Mouse (Mus musculus): ENCODE results near the gene Pcna. TPM values are rescaled to one million over a fixed set of nuclear protein-coding genes. Genes with fewer than 3 reads are reported as not detected.
A peak's percentile ranks its signal among the peaks of the same experiment; 100 is the strongest.
"Not testable (repeated sequence)": the region's sequence is repeated elsewhere in the genome, so short reads cannot be mapped to it uniquely, and the experiment has no call there.

Gene Pcna
- polyA plus RNA-seq, 1 experiment from 2014 or later: 284 TPM

DNA sequence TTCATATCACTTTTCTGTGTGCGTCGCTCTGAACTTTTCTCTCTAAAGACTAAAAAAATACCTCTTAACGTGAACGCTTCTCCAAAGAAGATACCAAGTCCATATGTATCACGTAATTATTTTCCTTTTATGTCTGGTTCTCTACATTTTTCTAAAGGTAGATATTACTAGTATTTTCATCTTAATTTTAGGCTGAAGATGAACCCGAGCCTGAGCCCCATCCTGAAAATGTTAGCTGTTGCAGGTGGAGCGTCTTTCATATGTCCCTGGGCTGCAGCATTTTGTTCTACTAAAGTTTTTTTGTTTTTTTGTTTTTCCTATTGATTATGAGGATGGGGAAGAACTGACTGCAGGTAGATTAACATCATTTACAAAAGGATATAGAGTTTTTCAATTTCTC is 489 bp upstream of the Pcna start:
- Histone ChIP-seq H3K4me1 (peaks cover 26% of the 10 kb centered on the region), H3K4me3 (peak overlapping the region; percentile 58), H3K36me3 (peaks cover 23% of the 10 kb centered on the region), H3K27me3 (no peaks in the 10 kb centered on the region), H3K4me2 (peak overlapping the region; percentile 56), H3K9me3 (no peaks in the 10 kb centered on the region), H3K27ac (peak overlapping the region; percentile 76), H3K9ac (peak overlapping the region; percentile 21)
- no peak for ATAC-seq (ENCODE audit: borderline replicate concordance, extremely low read depth, low FRiP score, low TSS enrichment)
- WGBS: 0% methylated on average over 7 of the region's 7 CpGs

DNA sequence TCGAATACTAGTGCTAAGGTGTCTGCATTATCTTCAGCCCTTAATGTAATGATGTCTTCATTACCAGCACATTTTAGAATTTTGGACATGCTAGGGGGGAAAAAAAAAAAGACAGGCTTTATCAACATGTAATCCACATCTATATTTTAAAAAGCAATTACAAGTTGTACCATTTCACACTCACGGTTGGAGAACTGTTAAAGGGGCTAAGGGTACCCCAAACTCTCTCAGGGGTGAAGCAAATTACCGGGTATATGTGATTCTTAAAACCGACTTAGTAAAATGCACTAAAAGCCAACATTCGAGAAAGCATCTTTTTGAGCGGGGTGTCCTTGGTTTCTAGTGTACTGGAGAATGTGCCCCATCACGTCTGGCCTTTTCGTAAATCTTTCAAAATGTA is 1.2 kb downstream of the Pcna start:
- 5% methylated on average over 8 of the region's 8 CpGs for WGBS
- peak overlapping the region; percentile 76; the same call in 1 of the 2 replicates for H3K27ac ChIP-seq

DNA sequence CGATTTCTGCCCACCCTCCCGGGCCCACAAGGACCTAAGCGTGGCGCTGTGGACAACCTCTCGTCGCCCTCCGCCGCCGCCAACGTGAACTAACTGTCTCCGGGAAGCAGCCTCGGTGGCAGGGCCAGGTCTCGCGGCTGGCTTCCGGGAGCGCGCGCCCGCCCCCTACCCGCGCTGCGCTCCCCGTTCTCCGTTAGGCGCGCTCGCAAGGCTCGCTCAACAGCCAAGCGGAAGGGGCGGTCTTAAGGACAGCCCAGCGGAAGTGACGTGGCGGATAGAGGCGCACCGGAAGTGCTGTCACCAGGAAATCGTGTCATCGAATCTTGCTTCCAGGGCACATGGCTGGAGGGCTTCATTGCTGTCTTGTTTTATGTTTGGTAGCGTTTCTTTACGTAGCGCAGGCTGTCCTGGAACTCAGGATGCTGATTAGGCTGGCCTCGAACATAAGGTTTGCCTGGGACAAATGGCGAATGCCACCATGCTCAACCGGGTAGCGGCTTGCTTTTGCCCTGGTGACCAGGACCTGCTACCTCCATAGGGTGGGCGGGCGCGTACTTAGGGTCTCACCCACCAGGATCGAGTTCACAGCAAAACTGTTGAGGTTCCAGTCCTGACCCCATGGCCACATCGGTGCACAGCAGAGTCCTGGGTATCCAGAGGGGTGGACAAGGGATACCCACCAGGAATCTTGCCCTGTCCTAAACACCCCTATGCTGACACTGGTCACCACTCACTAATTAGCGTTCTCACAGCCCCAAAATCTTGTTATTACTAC is 5.4 kb downstream of the Pcna start, which contains the start of gene Tmem230:
Gene Tmem230, minus strand, starts transcription at position 269 of the 775 bp plus-strand sequence.
- Histone ChIP-seq H3K27ac (peak within 1 kb of the TSS; percentile 86), H3K9ac (peak within 1 kb of the TSS; percentile 73), H3K36me3 (peaks cover 32% of the 10 kb centered on the region), H3K4me1 (peaks cover 41% of the 10 kb centered on the region), H3K4me2 (peak within 1 kb of the TSS; percentile 84), H3K27me3 (no peaks in the 10 kb centered on the region), H3K4me3 (peak within 1 kb of the TSS; percentile 67), H3K9me3 (no peaks in the 10 kb centered on the region)
- WGBS: 4% methylated on average over 49 of the region's 50 CpGs
- peak; percentile 95 for ATAC-seq (ENCODE audit: borderline replicate concordance, extremely low read depth, low FRiP score, low TSS enrichment)

More for the DNA sequence above, 1.2 kb downstream of the Pcna start:
- Histone ChIP-seq H3K4me2 (peak overlapping the region; percentile 54), H3K36me3 (peaks cover 27% of the 10 kb centered on the region), H3K4me1 (peaks cover 36% of the 10 kb centered on the region), H3K9ac (peak overlapping the region; percentile 54), H3K4me3 (peak overlapping the region; percentile 58), H3K9me3 (no peaks in the 10 kb centered on the region), H3K27me3 (no peaks in the 10 kb centered on the region)
- ATAC-seq (ENCODE audit: borderline replicate concordance, extremely low read depth, low FRiP score, low TSS enrichment): no peak

DNA sequence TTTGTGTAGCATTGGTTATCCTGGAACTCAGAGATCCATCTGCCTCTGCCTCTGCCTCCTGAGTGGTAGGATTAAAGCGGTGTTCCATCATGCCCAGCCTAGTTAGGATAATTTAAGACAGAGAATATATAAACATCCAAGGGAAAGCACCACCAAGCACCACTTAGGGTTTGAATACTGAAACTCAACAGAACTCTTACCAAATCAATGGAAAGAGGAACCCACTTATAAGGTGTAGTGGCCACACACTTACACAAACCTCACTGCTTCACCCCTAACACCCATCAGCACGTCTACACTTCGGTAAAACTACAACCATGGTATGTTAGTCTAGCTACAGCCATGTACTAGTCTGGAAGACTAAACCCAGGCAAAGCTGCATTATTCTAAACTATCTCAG is 9.7 kb downstream of the Pcna start:
- peaks cover 13% of the 10 kb centered on the region for H3K36me3 ChIP-seq
- H3K4me1 ChIP-seq: peaks cover 17% of the 10 kb centered on the region
- H3K9me3 ChIP-seq: no peaks in the 10 kb centered on the region
- H3K4me3 ChIP-seq: no peak overlapping the region
- H3K4me2 ChIP-seq: no peak overlapping the region
- no peak overlapping the region for H3K9ac ChIP-seq
- no peak overlapping the region for H3K27ac ChIP-seq
- no peak for ATAC-seq (ENCODE audit: borderline replicate concordance, extremely low read depth, low FRiP score, low TSS enrichment)
- WGBS: 94% methylated on average over 3 of the region's 3 CpGs
- H3K27me3 ChIP-seq: no peaks in the 10 kb centered on the region

DNA sequence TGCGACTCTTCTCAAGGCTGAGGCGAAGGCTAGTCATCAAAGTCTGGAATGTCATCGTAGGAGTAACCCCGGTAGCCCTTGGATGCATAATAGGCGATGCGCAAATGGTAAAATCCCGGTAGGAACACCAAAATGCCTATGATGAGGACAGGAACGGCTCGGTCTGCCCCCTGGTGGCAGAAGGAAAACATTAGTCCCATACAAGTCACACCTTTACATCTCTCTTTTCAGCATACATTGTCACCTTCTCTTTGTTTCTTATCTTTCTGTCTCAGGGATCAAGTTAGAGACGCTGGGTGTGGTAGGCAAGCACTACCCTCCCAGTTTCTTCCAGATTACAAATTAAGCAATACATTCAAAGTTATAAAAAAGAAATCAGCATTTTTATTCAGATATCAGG is 12.7 kb downstream of the Pcna start:
- not testable (repeated sequence) for H3K9ac ChIP-seq; H3K4me3 ChIP-seq; ATAC-seq (ENCODE audit: borderline replicate concordance, extremely low read depth, low FRiP score, low TSS enrichment); H3K27me3 ChIP-seq; H3K4me2 ChIP-seq; H3K27ac ChIP-seq; H3K4me1 ChIP-seq; H3K9me3 ChIP-seq
- H3K36me3 ChIP-seq: peaks cover 10% of the 10 kb centered on the region
- WGBS: 25% methylated on average over 10 of the region's 10 CpGs

- H3K4me1 ChIP-seq; H3K4me2 ChIP-seq; H3K27me3 ChIP-seq; H3K9ac ChIP-seq; H3K9me3 ChIP-seq; ATAC-seq (ENCODE audit: borderline replicate concordance, extremely low read depth, low FRiP score, low TSS enrichment); H3K4me3 ChIP-seq; H3K27ac ChIP-seq: not testable (repeated sequence)
- WGBS: 80% methylated on average over 3 of the region's 3 CpGs
- H3K36me3 ChIP-seq: peaks cover 10% of the 10 kb centered on the region
These were observed 13.7 kb downstream of the Pcna start for GRCm38 (mm10) chr2:132239434-132239833.

DNA sequence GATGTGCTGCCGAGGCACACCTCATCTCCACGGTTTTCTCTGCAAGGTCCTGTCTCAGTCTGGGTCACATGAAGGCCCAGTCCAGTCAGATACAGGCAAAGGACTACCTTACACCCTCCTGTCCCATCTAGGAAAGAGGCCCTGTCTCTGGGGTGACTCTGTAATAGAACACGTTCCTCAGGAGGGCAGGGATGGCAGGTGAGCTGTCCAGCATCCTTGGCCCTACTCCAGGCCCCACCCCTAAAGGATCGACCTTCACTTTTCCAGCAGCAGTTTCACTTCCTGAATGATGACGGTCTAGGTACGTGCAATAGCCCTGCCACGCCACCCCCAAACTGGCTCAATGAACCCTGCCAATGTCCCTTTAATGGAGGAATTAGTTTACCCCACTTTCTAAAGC is 17.1 kb downstream of the Pcna start:
- no peak overlapping the region for H3K9ac ChIP-seq
- no peak for ATAC-seq (ENCODE audit: borderline replicate concordance, extremely low read depth, low FRiP score, low TSS enrichment)

GRCm38 (mm10) chr2:132235291-132235690 is 17.8 kb downstream of the Pcna start:
- H3K4me1 ChIP-seq: no peaks in the 10 kb centered on the region
- H3K9ac ChIP-seq: no peak overlapping the region
- no peaks in the 10 kb centered on the region for H3K9me3 ChIP-seq
- H3K27ac ChIP-seq: no peak overlapping the region
- 45% methylated on average over 2 of the region's 2 CpGs for WGBS
- H3K4me2 ChIP-seq: no peak overlapping the region
- H3K4me3 ChIP-seq: no peak overlapping the region
- H3K36me3 ChIP-seq: no peaks in the 10 kb centered on the region; the same call in 1 of the 2 replicates
- H3K27me3 ChIP-seq: no peaks in the 10 kb centered on the region
- ATAC-seq (ENCODE audit: borderline replicate concordance, extremely low read depth, low FRiP score, low TSS enrichment): no peak

More for the DNA sequence above, 17.1 kb downstream of the Pcna start:
- no peak overlapping the region for H3K4me3 ChIP-seq
- H3K4me2 ChIP-seq: no peak overlapping the region
- WGBS: 65% methylated on average over 7 of the region's 7 CpGs
- no peaks in the 10 kb centered on the region for H3K27me3 ChIP-seq
- H3K36me3 ChIP-seq: no peaks in the 10 kb centered on the region; the same call in 1 of the 2 replicates
- no peaks in the 10 kb centered on the region for H3K9me3 ChIP-seq
- no peak overlapping the region for H3K27ac ChIP-seq
- no peaks in the 10 kb centered on the region for H3K4me1 ChIP-seq

DNA sequence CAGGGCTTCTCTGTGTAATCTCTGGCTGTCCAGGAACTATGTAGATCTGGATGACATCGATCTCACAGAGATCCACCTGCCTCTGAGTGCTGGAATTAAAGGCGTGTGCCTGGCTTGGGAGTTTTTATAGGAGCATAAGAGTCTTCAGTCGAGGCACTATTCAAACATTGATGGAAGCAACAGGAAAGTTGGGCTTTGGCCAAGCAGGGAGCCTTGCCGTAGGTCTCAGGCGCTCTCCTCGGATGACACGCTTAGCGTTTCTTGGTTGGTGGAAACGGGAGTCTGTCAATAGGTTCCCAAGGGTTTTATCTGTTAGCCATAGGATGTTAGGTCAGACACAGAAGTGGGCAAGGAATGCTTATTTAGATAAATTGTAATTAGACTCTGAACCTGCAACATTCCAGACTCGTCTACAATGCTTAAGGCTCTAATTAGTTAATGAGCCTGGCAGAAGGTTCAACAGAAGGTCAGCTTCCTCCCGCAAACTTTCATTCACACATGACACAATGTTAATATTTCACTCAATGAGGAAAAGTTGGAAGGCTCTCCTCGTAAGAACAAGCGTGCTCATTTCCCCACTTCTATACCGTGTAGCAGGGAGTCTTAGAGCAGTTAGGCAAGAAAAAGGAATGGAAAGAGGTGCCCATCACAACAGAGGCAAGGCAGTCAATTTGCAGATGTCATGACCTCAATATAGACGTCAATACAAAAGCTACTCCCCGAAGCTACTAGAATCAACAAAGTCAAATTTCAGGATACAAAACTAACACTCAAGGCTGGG is 18.9 kb downstream of the Pcna start:
- Histone ChIP-seq H3K27me3 (no peaks in the 10 kb centered on the region), H3K27ac (no peak overlapping the region), H3K4me1 (no peaks in the 10 kb centered on the region), H3K4me2 (no peak overlapping the region), H3K9me3 (no peaks in the 10 kb centered on the region), H3K36me3 (no peaks in the 10 kb centered on the region; the same call in 1 of the 2 replicates), H3K9ac (no peak overlapping the region), H3K4me3 (no peak overlapping the region)
- ATAC-seq (ENCODE audit: borderline replicate concordance, extremely low read depth, low FRiP score, low TSS enrichment): no peak
- WGBS: 42% methylated on average over 16 of the region's 16 CpGs

DNA sequence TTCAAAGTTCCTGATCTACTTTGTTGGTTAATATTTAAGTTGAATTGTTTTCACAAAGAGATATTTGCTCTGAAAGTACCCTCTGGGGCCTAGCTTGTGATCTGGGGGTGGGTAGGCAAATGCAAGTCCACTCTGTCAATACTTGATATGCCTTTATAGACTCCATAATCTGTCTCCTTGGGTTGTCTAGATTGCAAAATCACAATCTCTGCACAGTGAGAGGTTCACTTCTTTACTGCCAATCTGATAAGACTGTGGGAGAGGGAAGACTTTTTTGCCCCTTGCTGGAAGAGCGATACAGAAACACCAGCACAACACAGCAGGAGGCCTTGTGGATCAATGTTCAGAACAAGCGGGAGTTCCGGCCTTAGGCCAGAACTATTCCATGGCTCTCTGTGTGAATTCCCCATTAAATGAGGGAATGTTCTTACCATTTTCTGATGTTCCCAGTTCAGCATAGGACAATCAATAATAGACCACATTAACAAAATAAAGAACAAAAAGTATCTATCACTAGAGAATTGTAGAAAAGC is 20.6 kb downstream of the Pcna start:
- Histone ChIP-seq H3K27ac (no peak overlapping the region), H3K27me3 (no peaks in the 10 kb centered on the region), H3K4me3 (no peak overlapping the region), H3K36me3 (no peaks in the 10 kb centered on the region), H3K9me3 (no peaks in the 10 kb centered on the region), H3K9ac (no peak overlapping the region), H3K4me1 (no peaks in the 10 kb centered on the region), H3K4me2 (no peak overlapping the region)
- WGBS: 91% methylated on average over 3 of the region's 3 CpGs
- ATAC-seq (ENCODE audit: borderline replicate concordance, extremely low read depth, low FRiP score, low TSS enrichment): no peak

DNA sequence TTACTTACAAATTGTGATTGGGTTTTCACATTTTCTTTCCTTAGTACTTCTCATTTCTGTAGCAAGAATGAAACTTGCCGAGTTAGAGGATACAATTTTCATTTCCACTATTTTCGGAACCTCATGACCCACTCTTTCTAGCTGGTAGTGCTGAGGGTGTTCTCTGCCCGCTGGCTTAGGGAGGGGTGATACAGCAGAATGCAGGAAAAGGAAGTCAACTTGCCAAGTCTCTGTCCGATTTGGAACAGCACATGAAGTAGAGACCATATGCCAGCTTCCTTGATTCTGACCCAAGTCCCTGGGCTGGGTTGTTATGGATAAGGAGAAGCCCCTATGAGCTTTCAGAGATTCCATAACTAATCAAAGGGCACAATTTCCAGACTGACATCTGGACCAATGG is 28.8 kb downstream of the Pcna start:
- Histone ChIP-seq H3K36me3 (no peaks in the 10 kb centered on the region), H3K9me3 (no peaks in the 10 kb centered on the region), H3K27me3 (no peaks in the 10 kb centered on the region), H3K9ac (no peak overlapping the region), H3K27ac (no peak overlapping the region), H3K4me2 (no peak overlapping the region), H3K4me3 (no peak overlapping the region), H3K4me1 (peaks cover 2% of the 10 kb centered on the region; the same call in 1 of the 2 replicates)
- WGBS: 77% methylated on average over 4 of the region's 4 CpGs
- no peak for ATAC-seq (ENCODE audit: borderline replicate concordance, extremely low read depth, low FRiP score, low TSS enrichment)
